Mouse (Mus musculus): ENCODE results near the gene Pif1. TPM values are rescaled to one million over a fixed set of nuclear protein-coding genes. Genes with fewer than 3 reads are reported as not detected.

Gene Pif1
- polyA plus RNA-seq, 1 experiment from 2014 or later, result 18.0 TPM

GRCm38 (mm10) chr9:65631354-65632021, 44.5 kb downstream of the Pif1 start:
- Histone ChIP-seq H3K27ac (ENCODE audit: low read depth, low read length) (0 out of 2 replicates have a peak overlapping the region, but pooled peaks have one; percentile 23), H3K36me3 (ENCODE audit: control insufficient read depth, insufficient read depth, low read length) (no peaks in the 10 kb centered on the region), H3K9ac (ENCODE audit: low read depth, low read length) (peak overlapping the region; percentile 74), H3K9me3 (ENCODE audit: control insufficient read depth, low read length) (no peaks in the 10 kb centered on the region), H3K27me3 (replicated peaks; ENCODE audit: control insufficient read depth, insufficient read depth, low read length) (peaks cover 55% of the 10 kb centered on the region), H3K4me1 (replicated peaks; ENCODE audit: control insufficient read depth, insufficient read depth, low read length) (peaks cover 14% of the 10 kb centered on the region), H3K4me3 (ENCODE audit: low read depth, low read length) (peak overlapping the region; percentile 73), H3K4me2 (peak overlapping the region; percentile 96)
- ATAC-seq (replicated peaks; ENCODE audit: low FRiP score) (0 out of 2 replicates have a peak, but pooled peaks have one; percentile 29), DNase-seq (ENCODE audit: low spot score) (peak; percentile 43)
- 6% methylated on average over 16 of the region's 16 CpGs for WGBS

- H3K9me3 ChIP-seq (ENCODE audit: control insufficient read depth, low read length), result no peaks in the 10 kb centered on the region
- no peak overlapping the region for H3K4me2 ChIP-seq
- ATAC-seq (replicated peaks; ENCODE audit: low FRiP score) (no peak), DNase-seq (ENCODE audit: low spot score) (no peak)
- peaks cover 17% of the 10 kb centered on the region for H3K27me3 ChIP-seq (replicated peaks; ENCODE audit: control insufficient read depth, insufficient read depth, low read length)
- H3K27ac ChIP-seq (ENCODE audit: low read depth, low read length), result no peak overlapping the region
- no peak overlapping the region for H3K9ac ChIP-seq (ENCODE audit: low read depth, low read length)
- no peak overlapping the region for H3K4me3 ChIP-seq (ENCODE audit: low read depth, low read length)
- 57% methylated on average over 1 of the region's 1 CpGs for WGBS
- no peaks in the 10 kb centered on the region for H3K36me3 ChIP-seq (ENCODE audit: control insufficient read depth, insufficient read depth, low read length)
- peaks cover 6% of the 10 kb centered on the region for H3K4me1 ChIP-seq (replicated peaks; ENCODE audit: control insufficient read depth, insufficient read depth, low read length)
Measured at GRCm38 (mm10) chr9:65635766-65636165, 48.8 kb downstream of the Pif1 start.

- ATAC-seq (replicated peaks; ENCODE audit: low FRiP score) (no peak), DNase-seq (ENCODE audit: low spot score) (no peak)
- H3K9ac ChIP-seq (ENCODE audit: low read depth, low read length), result no peak overlapping the region
- H3K27ac ChIP-seq (ENCODE audit: low read depth, low read length), result no peak overlapping the region
- H3K4me3 ChIP-seq (ENCODE audit: low read depth, low read length), result no peak overlapping the region
- peaks cover 4% of the 10 kb centered on the region; the same call in 1 of the 2 replicates for H3K4me1 ChIP-seq (replicated peaks; ENCODE audit: control insufficient read depth, insufficient read depth, low read length)
- WGBS, result 78% methylated on average over 4 of the region's 4 CpGs
- no peaks in the 10 kb centered on the region for H3K36me3 ChIP-seq (ENCODE audit: control insufficient read depth, insufficient read depth, low read length)
- peaks cover 5% of the 10 kb centered on the region for H3K27me3 ChIP-seq (replicated peaks; ENCODE audit: control insufficient read depth, insufficient read depth, low read length)
- H3K9me3 ChIP-seq (ENCODE audit: control insufficient read depth, low read length), result no peaks in the 10 kb centered on the region
- H3K4me2 ChIP-seq, result no peak overlapping the region
Measured at GRCm38 (mm10) chr9:65636926-65637325, 50.0 kb downstream of the Pif1 start.

GRCm38 (mm10) chr9:65639065-65639464, 52.1 kb downstream of the Pif1 start:
- Histone ChIP-seq H3K9ac (ENCODE audit: low read depth, low read length) (no peak overlapping the region), H3K36me3 (ENCODE audit: control insufficient read depth, insufficient read depth, low read length) (no peaks in the 10 kb centered on the region), H3K4me3 (ENCODE audit: low read depth, low read length) (no peak overlapping the region), H3K27ac (ENCODE audit: low read depth, low read length) (no peak overlapping the region), H3K4me2 (no peak overlapping the region), H3K4me1 (replicated peaks; ENCODE audit: control insufficient read depth, insufficient read depth, low read length) (peaks cover 4% of the 10 kb centered on the region; the same call in 1 of the 2 replicates), H3K27me3 (replicated peaks; ENCODE audit: control insufficient read depth, insufficient read depth, low read length) (no peaks in the 10 kb centered on the region), H3K9me3 (ENCODE audit: control insufficient read depth, low read length) (no peaks in the 10 kb centered on the region)
- no peak for ATAC-seq (replicated peaks; ENCODE audit: low FRiP score)
- WGBS, result 67% methylated on average over 5 of the region's 5 CpGs
- DNase-seq (ENCODE audit: low spot score), result no peak

- 25% methylated on average over 5 of the region's 5 CpGs for WGBS
- H3K4me1 ChIP-seq (replicated peaks; ENCODE audit: control insufficient read depth, insufficient read depth, low read length), result peaks cover 4% of the 10 kb centered on the region; the same call in 1 of the 2 replicates
- H3K36me3 ChIP-seq (ENCODE audit: control insufficient read depth, insufficient read depth, low read length), result no peaks in the 10 kb centered on the region
- no peaks in the 10 kb centered on the region for H3K27me3 ChIP-seq (replicated peaks; ENCODE audit: control insufficient read depth, insufficient read depth, low read length)
- no peak overlapping the region for H3K4me3 ChIP-seq (ENCODE audit: low read depth, low read length)
- H3K27ac ChIP-seq (ENCODE audit: low read depth, low read length), result no peak overlapping the region
- H3K9ac ChIP-seq (ENCODE audit: low read depth, low read length), result no peak overlapping the region
- DNase-seq (ENCODE audit: low spot score), result no peak
- ATAC-seq (replicated peaks; ENCODE audit: low FRiP score), result no peak
- H3K9me3 ChIP-seq (ENCODE audit: control insufficient read depth, low read length), result no peaks in the 10 kb centered on the region
- H3K4me2 ChIP-seq, result no peak overlapping the region
Measured at GRCm38 (mm10) chr9:65640838-65641410, 54.0 kb downstream of the Pif1 start.

- Histone ChIP-seq H3K9ac (ENCODE audit: low read depth, low read length) (no peak overlapping the region), H3K27me3 (replicated peaks; ENCODE audit: control insufficient read depth, insufficient read depth, low read length) (no peaks in the 10 kb centered on the region), H3K27ac (ENCODE audit: low read depth, low read length) (no peak overlapping the region), H3K36me3 (ENCODE audit: control insufficient read depth, insufficient read depth, low read length) (no peaks in the 10 kb centered on the region), H3K9me3 (ENCODE audit: control insufficient read depth, low read length) (no peaks in the 10 kb centered on the region), H3K4me2 (no peak overlapping the region), H3K4me3 (ENCODE audit: low read depth, low read length) (no peak overlapping the region), H3K4me1 (replicated peaks; ENCODE audit: control insufficient read depth, insufficient read depth, low read length) (peaks cover 4% of the 10 kb centered on the region; the same call in 1 of the 2 replicates)
- DNase-seq (ENCODE audit: low spot score) (no peak), ATAC-seq (replicated peaks; ENCODE audit: low FRiP score) (no peak)
- WGBS, result 28% methylated on average over 12 of the region's 12 CpGs
Measured at GRCm38 (mm10) chr9:65641446-65642052, 54.6 kb downstream of the Pif1 start.

GRCm38 (mm10) chr9:65642546-65642945, 55.6 kb downstream of the Pif1 start:
- H3K9me3 ChIP-seq (ENCODE audit: control insufficient read depth, low read length), result no peaks in the 10 kb centered on the region
- H3K27me3 ChIP-seq (replicated peaks; ENCODE audit: control insufficient read depth, insufficient read depth, low read length), result no peaks in the 10 kb centered on the region
- H3K36me3 ChIP-seq (ENCODE audit: control insufficient read depth, insufficient read depth, low read length), result no peaks in the 10 kb centered on the region
- H3K4me3 ChIP-seq (ENCODE audit: low read depth, low read length), result no peak overlapping the region
- peaks cover 4% of the 10 kb centered on the region; the same call in 1 of the 2 replicates for H3K4me1 ChIP-seq (replicated peaks; ENCODE audit: control insufficient read depth, insufficient read depth, low read length)
- ATAC-seq (replicated peaks; ENCODE audit: low FRiP score), result no peak
- H3K9ac ChIP-seq (ENCODE audit: low read depth, low read length), result no peak overlapping the region
- no peak overlapping the region for H3K27ac ChIP-seq (ENCODE audit: low read depth, low read length)
- no peak overlapping the region for H3K4me2 ChIP-seq
- DNase-seq (ENCODE audit: low spot score), result no peak

- ATAC-seq (replicated peaks; ENCODE audit: low FRiP score) (no peak), DNase-seq (ENCODE audit: low spot score) (no peak)
- no peaks in the 10 kb centered on the region for H3K36me3 ChIP-seq (ENCODE audit: control insufficient read depth, insufficient read depth, low read length)
- H3K4me1 ChIP-seq (replicated peaks; ENCODE audit: control insufficient read depth, insufficient read depth, low read length), result peaks cover 9% of the 10 kb centered on the region
- no peak overlapping the region for H3K4me3 ChIP-seq (ENCODE audit: low read depth, low read length)
- 81% methylated on average over 4 of the region's 4 CpGs for WGBS
- no peak overlapping the region for H3K27ac ChIP-seq (ENCODE audit: low read depth, low read length)
- no peaks in the 10 kb centered on the region for H3K27me3 ChIP-seq (replicated peaks; ENCODE audit: control insufficient read depth, insufficient read depth, low read length)
- no peak overlapping the region for H3K4me2 ChIP-seq
- no peaks in the 10 kb centered on the region for H3K9me3 ChIP-seq (ENCODE audit: control insufficient read depth, low read length)
- no peak overlapping the region for H3K9ac ChIP-seq (ENCODE audit: low read depth, low read length)
Measured at GRCm38 (mm10) chr9:65644960-65645359, 58.0 kb downstream of the Pif1 start.
